9 mouse cellular contexts compared by ENCODE assay signal in the genomic region with DNA sequence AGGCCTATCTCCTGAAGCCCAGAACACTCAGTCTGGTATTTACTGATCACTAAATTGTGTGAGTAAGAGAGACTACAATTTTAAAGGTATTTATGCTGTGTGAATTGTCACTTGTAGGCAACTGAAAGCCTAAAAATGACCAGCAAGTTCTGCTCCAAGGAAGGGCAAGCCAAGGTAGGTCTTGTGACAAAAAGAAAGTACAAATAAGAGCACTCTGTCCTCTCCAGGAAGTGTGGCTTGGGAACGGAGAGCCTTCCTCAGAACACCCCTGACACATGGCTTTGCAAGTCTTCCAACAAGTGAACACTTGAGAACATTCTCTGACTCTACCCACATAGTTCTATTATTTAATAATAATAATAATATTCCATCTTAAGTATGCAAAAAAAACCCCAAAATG. TPM values are rescaled to one million over a fixed set of nuclear protein-coding genes. Genes with fewer than 3 reads are reported as not detected.
DNase-seq lines count a peak whose midpoint lies in the region; ATAC-seq lines count a peak whose summit lies in the region.
"Had no signal": no experiment of that assay in that cellular context is flagged by ENCODE, and none has a peak within 500 bp of the region (broad histone marks: within the 10 kb centered on the region; RNA-seq: fewer than 3 reads in every experiment).

No protein-coding gene starts in this region.

- H3K4me1 ChIP-seq in heart, embryonic 11.5 days (ENCODE audit: control insufficient read depth, insufficient read depth, low read length): peaks cover 46% of the 10 kb centered on the region
- peaks cover 3% of the 10 kb centered on the region; the same call in 1 of the 2 replicates for H3K4me1 ChIP-seq in embryonic facial prominence, embryonic 11.5 days (ENCODE audit: control insufficient read depth, insufficient read depth, low read length)
- H3K4me1 ChIP-seq in hindbrain, embryonic 13.5 days (replicated peaks): peaks cover 63% of the 10 kb centered on the region
- peaks cover 78% of the 10 kb centered on the region for H3K4me1 ChIP-seq in midbrain, embryonic 13.5 days (replicated peaks)

- no peak for DNase-seq in heart, adult 11 months
- no peak for DNase-seq in embryonic facial prominence, embryonic 11.5 days (ENCODE audit: low spot score)
- DNase-seq in thymus, postnatal 36 days: no peak
- no peak for DNase-seq in spleen, postnatal 36 days (ENCODE audit: low spot score in 2 of 2)
- DNase-seq: kidney, postnatal 4 days had no signal

- no peaks in the 10 kb centered on the region for H3K36me3 ChIP-seq in heart, embryonic 11.5 days (ENCODE audit: control insufficient read depth, insufficient read depth, low read length)
- H3K36me3 ChIP-seq in embryonic facial prominence, embryonic 11.5 days (replicated peaks; ENCODE audit: control insufficient read depth, insufficient read depth, low read depth, low read length): no peaks in the 10 kb centered on the region
- H3K36me3 ChIP-seq in hindbrain, embryonic 13.5 days: no peaks in the 10 kb centered on the region
- no peaks in the 10 kb centered on the region for H3K36me3 ChIP-seq in midbrain, embryonic 13.5 days

- peak overlapping the region; percentile 87 for H3K4me3 ChIP-seq in heart, embryonic 11.5 days (ENCODE audit: low read depth, low read length)
- H3K4me3 ChIP-seq in embryonic facial prominence, embryonic 11.5 days (ENCODE audit: low read depth, low read length): no peak overlapping the region
- H3K4me3 ChIP-seq in hindbrain, embryonic 13.5 days: peak overlapping the region; percentile 96
- peak overlapping the region; percentile 91 for H3K4me3 ChIP-seq in midbrain, embryonic 13.5 days (replicated peaks)

- H3K27ac ChIP-seq in heart, embryonic 11.5 days (ENCODE audit: low read depth, low read length): no peak overlapping the region
- no peak overlapping the region for H3K27ac ChIP-seq in embryonic facial prominence, embryonic 11.5 days (replicated peaks; ENCODE audit: low read depth, low read length)
- H3K27ac ChIP-seq in hindbrain, embryonic 13.5 days: no peak overlapping the region
- no peak overlapping the region for H3K27ac ChIP-seq in midbrain, embryonic 13.5 days

- H3K9me3 ChIP-seq in heart, embryonic 11.5 days (replicated peaks; ENCODE audit: control insufficient read depth, low read length): no peaks in the 10 kb centered on the region
- H3K9me3 ChIP-seq in embryonic facial prominence, embryonic 11.5 days (replicated peaks; ENCODE audit: control insufficient read depth, low read length): no peaks in the 10 kb centered on the region
- no peaks in the 10 kb centered on the region for H3K9me3 ChIP-seq in hindbrain, embryonic 13.5 days
- no peaks in the 10 kb centered on the region for H3K9me3 ChIP-seq in midbrain, embryonic 13.5 days

- H3K9ac ChIP-seq in heart, embryonic 11.5 days (ENCODE audit: low read depth, low read length): no peak overlapping the region
- no peak overlapping the region for H3K9ac ChIP-seq in embryonic facial prominence, embryonic 11.5 days (replicated peaks; ENCODE audit: low read length)
- peak overlapping the region; percentile 96 for H3K9ac ChIP-seq in hindbrain, embryonic 13.5 days
- H3K9ac ChIP-seq in midbrain, embryonic 13.5 days (replicated peaks): 0 out of 2 replicates have a peak overlapping the region, but pooled peaks have one; percentile 10

- WGBS in heart, embryonic 11.5 days (ENCODE audit: insufficient replicate concordance): 67% methylated on average over 1 of the region's 1 CpGs
- 42% methylated on average over 1 of the region's 1 CpGs for WGBS in embryonic facial prominence, embryonic 11.5 days
- 23% methylated on average over 1 of the region's 1 CpGs for WGBS in hindbrain, embryonic 13.5 days
- 68% methylated on average over 1 of the region's 1 CpGs for WGBS in midbrain, embryonic 13.5 days

- ATAC-seq in heart, embryonic 11.5 days (replicated peaks; ENCODE audit: insufficient number of reproducible peaks, low FRiP score, low TSS enrichment): no peak
- ATAC-seq in embryonic facial prominence, embryonic 11.5 days (replicated peaks; ENCODE audit: insufficient number of reproducible peaks, low FRiP score, low TSS enrichment, low read depth): no peak
- no peak for ATAC-seq in hindbrain, embryonic 13.5 days (ENCODE audit: low FRiP score)
- no peak for ATAC-seq in midbrain, embryonic 13.5 days
- no peak for ATAC-seq in erythroid progenitor cell, adult 5-6 weeks (replicated peaks; ENCODE audit: low FRiP score, poor library complexity, severe bottlenecking)

- no peaks in the 10 kb centered on the region for H3K27me3 ChIP-seq in heart, embryonic 11.5 days (ENCODE audit: control insufficient read depth, insufficient read depth, low read length)
- H3K27me3 ChIP-seq in embryonic facial prominence, embryonic 11.5 days (ENCODE audit: control insufficient read depth, insufficient read depth, low read length): peaks cover 2% of the 10 kb centered on the region; the same call in 1 of the 2 replicates
- H3K27me3 ChIP-seq in hindbrain, embryonic 13.5 days: 0 out of 2 replicates have a peak, but pooled peaks cover 5% of the 10 kb centered on the region
- no peaks in the 10 kb centered on the region for H3K27me3 ChIP-seq in midbrain, embryonic 13.5 days

- peak overlapping the region; percentile 95 for H3K4me2 ChIP-seq in heart, embryonic 11.5 days
- H3K4me2 ChIP-seq in embryonic facial prominence, embryonic 11.5 days (ENCODE audit: low read depth, low read length): peak overlapping the region; percentile 30
- peak overlapping the region; percentile 92 for H3K4me2 ChIP-seq in hindbrain, embryonic 13.5 days
- H3K4me2 ChIP-seq in midbrain, embryonic 13.5 days (replicated peaks): peak overlapping the region; percentile 77

RNA-seq across cellular contexts. Expression of gene Lrig1, which starts 2.5 kb away (rescaled TPM):
- 10.9 and 11.8 TPM in 2 replicates for polyA plus RNA-seq in heart, embryonic 11.5 days (2014; fragmentation: Nextera tagmentation; extraction: Ambion mirVana)
- 15.1 and 17.2 TPM in 2 replicates for polyA plus RNA-seq in embryonic facial prominence, embryonic 11.5 days (2014; fragmentation: Nextera tagmentation; extraction: Ambion mirVana)
- 10.9 and 12.5 TPM in 2 replicates for polyA plus RNA-seq in hindbrain, embryonic 13.5 days (2015; fragmentation: Nextera tagmentation; extraction: Ambion mirVana)
- 10.5 and 11.4 TPM in 2 replicates for polyA plus RNA-seq in midbrain, embryonic 13.5 days (2015; fragmentation: Nextera tagmentation; extraction: Ambion mirVana)
- total RNA-seq in erythroid progenitor cell, adult 5-6 weeks (2015; ENCODE audit: low replicate concordance): 7.9 and 11.7 TPM in 2 replicates
- 4.1 and 5.7 TPM in 2 replicates for total RNA-seq in erythroid progenitor cell, adult 5-6 weeks (2017; ENCODE audit: low replicate concordance)

Comparison
In these comparisons a context has a peak if more than half of its experiments do, and no peak if none do; other contexts are left out.
1. H3K4me2 ChIP-seq: peak in every context shown above with its lines; median percentile 95 in heart, embryonic 11.5 days; 92 in hindbrain, embryonic 13.5 days; 77 in midbrain, embryonic 13.5 days; 30 in embryonic facial prominence, embryonic 11.5 days.
2. H3K9ac ChIP-seq: peak in hindbrain, embryonic 13.5 days (single experiment) and midbrain, embryonic 13.5 days (single experiment); none in heart, embryonic 11.5 days (single experiment) and embryonic facial prominence, embryonic 11.5 days (single experiment).